Mouse (Mus musculus): Measurements from ENCODE around the gene Lpcat2b. TPM values are rescaled to one million over a fixed set of nuclear protein-coding genes. Genes with fewer than 3 reads are reported as not detected.

Lpcat2b gene
- 2.5 TPM for polyA plus RNA-seq (2014; fragmentation: Illumina TruSeq; extraction: RNeasy Lipid Tissue Mini Kit (QIAGEN cat#74804); ENCODE audit: low read depth, low replicate concordance)

GRCm38 (mm10) chr5:107431249-107431648 lies at the start of gene Lpcat2b:
TSS of gene Lpcat2b (plus strand) at chr5:107431549.

GRCm38 (mm10) chr5:107402436-107402835 lies 28.9 kb upstream of the Lpcat2b start, which contains the start of gene Ephx4:
TSS of gene Ephx4 (plus strand) at chr5:107402736.

GRCm38 (mm10) chr5:107437464-107438281 lies 6.3 kb downstream of the Lpcat2b start, which contains the start of gene Btbd8:
TSS of gene Btbd8 (plus strand) at chr5:107437997.

Other genes starting within 250 kb of the Lpcat2b start
- gene Tgfbr3, start 141.9 kb upstream of the Lpcat2b start, polyA plus RNA-seq (2014; fragmentation: Illumina TruSeq; extraction: RNeasy Lipid Tissue Mini Kit (QIAGEN cat#74804); ENCODE audit: low read depth, low replicate concordance) = 28.6 TPM
- 4.5 TPM for gene Brdt, start 100.4 kb upstream of the Lpcat2b start, polyA plus RNA-seq (2014; fragmentation: Illumina TruSeq; extraction: RNeasy Lipid Tissue Mini Kit (QIAGEN cat#74804); ENCODE audit: low read depth, low replicate concordance)
- gene Ephx4, start 28.8 kb upstream of the Lpcat2b start, polyA plus RNA-seq (2014; fragmentation: Illumina TruSeq; extraction: RNeasy Lipid Tissue Mini Kit (QIAGEN cat#74804); ENCODE audit: low read depth, low replicate concordance) = 1.4 TPM
- 5.2 TPM for gene Btbd8, start 6.4 kb downstream of the Lpcat2b start, polyA plus RNA-seq (2014; fragmentation: Illumina TruSeq; extraction: RNeasy Lipid Tissue Mini Kit (QIAGEN cat#74804); ENCODE audit: low read depth, low replicate concordance)
- 0.12 TPM for gene Gm42669, start 76.1 kb downstream of the Lpcat2b start, polyA plus RNA-seq (2014; fragmentation: Illumina TruSeq; extraction: RNeasy Lipid Tissue Mini Kit (QIAGEN cat#74804); ENCODE audit: low read depth, low replicate concordance)
- not detected for gene 1700028K03Rik, start 103.2 kb downstream of the Lpcat2b start, polyA plus RNA-seq (2014; fragmentation: Illumina TruSeq; extraction: RNeasy Lipid Tissue Mini Kit (QIAGEN cat#74804); ENCODE audit: low read depth, low replicate concordance)
- 10.5 TPM for gene Rpap2, start 165.8 kb downstream of the Lpcat2b start, polyA plus RNA-seq (2014; fragmentation: Illumina TruSeq; extraction: RNeasy Lipid Tissue Mini Kit (QIAGEN cat#74804); ENCODE audit: low read depth, low replicate concordance)
- gene Glmn, start 166.3 kb downstream of the Lpcat2b start, polyA plus RNA-seq (2014; fragmentation: Illumina TruSeq; extraction: RNeasy Lipid Tissue Mini Kit (QIAGEN cat#74804); ENCODE audit: low read depth, low replicate concordance) = 8.4 TPM